Mouse (Mus musculus) erythroblast, adult 5-6 weeks (primary cell): Measurements from ENCODE around the gene Preb. TPM values are rescaled to one million over a fixed set of nuclear protein-coding genes. Genes with fewer than 3 reads are reported as not detected.

ENCODE experiments used
- ATAC-seq: replicated peaks from 2 replicates; pipeline ENCODE4 v1.8.0; 2016; ENCODE audit warnings: moderate number of reproducible peaks, mild to moderate bottlenecking, moderate TSS enrichment, inconsistent platforms; ENCODE audit not compliant: poor library complexity, low FRiP score, severe bottlenecking
- total RNA-seq, 2 experiments: library from RNA; stranded (forward) in 1 of 2; stranded (reverse) in 1 of 2; fragments of 150-400 nt in 1 of 2; fragments of 200-764, 138-1000 nt in 1 of 2; gene quantifications; 2 replicates each; pipeline versions ENCODE4 v1.2.3 to v1.2.4; 2015 to 2017; ENCODE audit warnings: low replicate concordance in 2 of 2

The Preb gene
- total RNA-seq, 2 experiments from 2014 or later, result 10.6 to 21.9 TPM

DNA sequence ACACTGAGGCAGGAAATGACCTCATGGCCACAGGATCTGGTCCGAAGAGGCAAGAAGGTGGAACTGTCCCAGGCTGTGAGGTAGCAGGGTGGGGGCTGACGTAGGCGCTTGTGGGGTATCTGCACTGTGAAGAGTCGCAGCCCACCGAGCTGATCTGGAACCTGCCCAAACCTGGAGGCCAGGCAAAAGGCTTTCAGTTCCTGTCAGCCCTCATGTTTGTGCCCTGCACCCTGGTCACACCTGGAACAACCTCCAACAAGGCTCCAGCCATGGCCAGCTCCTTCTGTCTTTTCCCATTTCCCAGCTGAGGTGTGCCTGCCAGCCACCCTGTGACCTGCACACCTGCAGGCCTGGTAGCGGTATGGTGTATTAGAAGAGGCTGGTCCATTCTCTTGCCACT is 2.3 kb downstream of the Preb start:
- no peak for ATAC-seq

DNA sequence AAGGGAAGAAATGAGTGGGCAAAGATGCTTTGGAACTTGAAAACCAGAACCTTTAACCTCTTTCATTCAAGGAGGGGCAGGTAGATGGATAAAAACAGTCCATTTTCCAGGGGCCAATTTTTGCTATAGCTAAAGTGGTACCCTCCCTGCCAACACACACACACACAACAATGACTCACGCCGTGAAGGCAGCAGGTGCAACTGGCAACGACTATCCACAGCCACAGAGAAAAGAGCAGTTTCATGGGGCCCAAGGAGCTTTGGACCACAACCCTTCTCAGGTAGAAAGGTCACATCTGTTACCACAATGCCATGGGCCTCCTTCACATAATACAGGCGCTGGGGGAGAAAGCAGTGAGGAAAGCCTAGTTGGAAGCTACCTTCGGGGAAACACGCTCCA is 4.4 kb downstream of the Preb start:
- ATAC-seq, result no peak

DNA sequence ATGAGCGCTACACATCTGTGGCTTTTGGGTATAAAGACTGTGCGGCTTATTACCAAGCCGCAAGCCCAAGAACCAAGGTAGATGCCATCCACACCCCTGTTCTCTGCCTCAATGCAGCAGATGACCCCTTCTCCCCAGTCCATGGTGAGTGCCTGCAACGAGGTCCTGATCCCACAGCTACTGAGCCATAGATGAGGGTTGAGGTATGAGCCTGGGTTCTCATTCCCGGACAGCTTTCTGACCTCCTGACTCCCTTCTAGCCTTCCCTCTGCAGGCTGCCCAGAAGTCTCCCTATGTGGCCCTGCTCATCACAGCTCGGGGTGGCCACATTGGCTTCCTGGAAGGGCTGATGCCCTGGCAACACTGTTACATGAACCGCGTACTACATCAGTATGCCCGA is 5.6 kb downstream of the Preb start:
- ATAC-seq, result no peak

DNA sequence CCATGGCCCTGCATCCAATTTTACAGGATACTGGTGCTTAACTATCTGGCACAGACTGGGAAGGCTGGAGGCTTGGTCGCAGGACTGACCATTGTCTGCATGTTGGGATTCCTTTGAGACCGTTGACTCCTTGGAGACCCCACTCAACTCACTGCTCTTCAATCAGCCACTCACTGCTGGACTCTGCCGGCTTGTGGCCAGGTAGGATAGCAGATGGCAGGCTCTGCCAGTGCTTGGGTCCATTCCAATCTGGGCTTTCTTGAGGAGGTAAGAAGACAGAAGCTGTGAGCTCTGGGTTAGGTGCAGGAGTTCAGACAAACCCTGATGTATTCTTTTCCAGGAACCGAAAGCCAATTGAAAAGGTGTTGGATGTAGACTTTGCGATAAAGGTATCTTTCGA is 6.1 kb downstream of the Preb start:
- no peak for ATAC-seq

DNA sequence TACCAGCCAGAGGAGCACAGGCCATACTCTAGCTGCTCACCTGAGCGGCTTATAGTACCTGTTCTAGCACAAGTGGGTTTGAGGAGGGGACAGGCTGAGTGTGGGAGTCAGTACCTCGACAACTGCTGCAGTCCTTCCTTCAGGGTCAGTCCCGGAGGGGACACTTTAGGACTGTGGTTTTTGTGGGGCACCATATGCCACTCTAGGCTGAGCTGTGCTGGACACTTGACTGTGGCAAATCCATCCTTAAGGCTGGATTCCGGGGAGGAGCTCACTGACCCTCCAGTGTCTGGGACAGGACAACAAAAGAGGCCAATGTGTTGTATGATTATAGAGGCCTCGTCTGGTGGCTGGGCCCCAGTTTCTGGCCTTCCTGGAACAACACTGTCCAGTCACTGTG is 7.6 kb downstream of the Preb start:
- no peak for ATAC-seq

DNA sequence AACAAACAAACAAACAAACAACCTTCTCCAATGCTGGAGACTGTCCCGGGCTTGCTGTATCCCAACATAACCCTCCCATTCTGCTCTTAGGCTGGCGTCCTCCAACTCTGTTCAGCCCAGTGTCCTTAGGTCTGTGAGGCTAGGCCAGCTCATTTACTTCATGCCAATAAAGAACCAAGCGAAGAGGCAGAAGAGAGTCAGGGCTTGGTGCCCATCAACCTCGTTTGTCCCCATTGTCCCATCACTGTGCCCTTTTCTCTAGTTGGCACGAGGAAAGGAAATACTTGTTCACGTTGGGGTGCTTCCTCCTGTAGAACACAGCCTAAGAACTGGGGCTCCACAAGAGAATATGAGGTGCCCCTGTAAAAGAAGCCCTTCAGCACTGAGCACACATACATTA is 8.5 kb downstream of the Preb start:
- no peak for ATAC-seq

DNA sequence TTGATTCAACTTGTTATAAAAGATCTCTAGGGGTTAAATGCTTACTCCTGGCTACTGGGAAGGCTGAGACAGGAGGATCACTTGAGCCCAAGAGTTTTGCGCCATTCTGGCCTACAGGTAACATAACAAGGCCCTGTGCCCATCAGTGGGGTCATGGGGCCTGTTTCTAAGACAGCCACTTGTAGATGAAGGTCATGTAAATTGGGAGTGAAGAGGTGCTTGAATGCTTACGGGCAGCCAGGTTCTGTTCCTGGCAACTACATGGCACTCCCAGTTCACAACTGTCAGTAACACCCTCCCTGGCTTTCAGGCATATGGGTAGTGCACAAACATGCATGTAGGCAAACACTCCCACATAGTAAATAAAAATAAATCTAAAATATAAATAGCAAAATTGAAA is 9.2 kb downstream of the Preb start:
- ATAC-seq, result no peak

DNA sequence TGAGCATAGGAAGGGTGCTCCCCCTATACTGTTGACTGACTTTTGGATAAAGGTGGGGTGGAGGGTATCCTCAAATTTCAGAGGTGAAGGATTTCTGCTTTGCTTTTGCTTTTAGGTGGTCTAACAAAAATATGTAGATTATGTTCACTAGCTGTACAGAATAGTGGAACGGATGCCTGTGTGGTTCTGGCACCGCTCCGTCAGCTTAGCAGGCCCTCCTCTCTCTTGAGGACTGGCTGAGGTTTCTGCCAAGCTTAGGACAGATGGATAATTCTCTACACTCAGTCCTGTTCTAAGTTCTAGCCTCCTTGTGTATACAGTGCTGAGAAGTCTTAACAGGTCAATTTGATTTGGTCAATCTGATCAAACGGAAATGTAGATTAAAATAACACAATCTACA is 9.7 kb downstream of the Preb start:
- no peak for ATAC-seq

DNA sequence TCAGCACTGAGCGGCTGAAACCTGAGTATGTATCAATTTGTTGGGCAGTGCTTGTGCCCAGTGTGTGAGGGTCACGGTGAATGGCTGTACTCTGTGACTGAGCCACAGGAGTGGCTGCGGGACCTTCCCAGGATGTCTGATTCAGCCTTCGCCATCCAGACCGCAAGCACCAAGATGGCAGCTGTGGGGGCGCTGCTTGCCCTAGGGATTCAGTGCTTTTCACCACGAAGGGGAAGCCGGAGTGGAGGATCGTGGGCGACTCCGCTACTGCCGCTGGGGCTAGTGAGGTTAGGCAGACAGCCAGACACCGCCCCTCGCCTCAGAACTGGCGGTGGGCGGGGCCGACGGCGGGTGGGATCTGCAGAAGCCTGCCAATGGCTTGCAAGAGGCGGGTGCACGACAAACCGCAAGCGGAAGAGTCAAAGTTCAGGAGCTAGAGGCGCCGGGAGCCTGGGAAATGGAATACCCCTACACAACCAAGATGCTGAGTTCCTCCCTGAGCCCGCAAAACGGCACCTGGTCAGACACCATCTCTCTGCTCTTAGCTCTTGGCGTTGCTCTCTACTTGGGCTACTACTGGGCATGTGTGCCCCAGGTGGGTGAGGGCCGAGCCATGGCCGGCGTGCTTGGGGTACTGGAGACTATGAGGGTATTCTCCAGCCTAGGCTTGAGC is 10.4 kb downstream of the Preb start:
- ATAC-seq, result peak; percentile 89

DNA sequence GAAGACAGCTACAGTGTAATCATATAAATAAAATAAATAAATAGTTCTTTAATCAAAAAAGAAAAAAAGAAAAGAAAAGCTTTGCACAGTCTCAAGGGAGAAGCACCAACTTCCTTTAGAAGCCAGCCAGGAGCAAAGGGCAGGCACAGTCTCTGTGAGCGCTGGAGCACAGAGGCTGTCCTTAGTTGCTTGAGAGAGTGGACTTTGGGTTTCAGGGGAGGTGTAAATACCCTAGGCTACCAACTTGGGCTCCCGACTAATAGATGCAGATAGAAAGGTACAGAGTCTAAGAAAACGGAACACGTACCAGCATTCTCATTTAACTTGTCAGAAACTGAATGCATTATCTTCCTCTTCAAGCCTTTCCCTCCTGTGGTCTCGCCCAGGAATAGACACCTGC is 11.5 kb downstream of the Preb start:
- ATAC-seq, result no peak

DNA sequence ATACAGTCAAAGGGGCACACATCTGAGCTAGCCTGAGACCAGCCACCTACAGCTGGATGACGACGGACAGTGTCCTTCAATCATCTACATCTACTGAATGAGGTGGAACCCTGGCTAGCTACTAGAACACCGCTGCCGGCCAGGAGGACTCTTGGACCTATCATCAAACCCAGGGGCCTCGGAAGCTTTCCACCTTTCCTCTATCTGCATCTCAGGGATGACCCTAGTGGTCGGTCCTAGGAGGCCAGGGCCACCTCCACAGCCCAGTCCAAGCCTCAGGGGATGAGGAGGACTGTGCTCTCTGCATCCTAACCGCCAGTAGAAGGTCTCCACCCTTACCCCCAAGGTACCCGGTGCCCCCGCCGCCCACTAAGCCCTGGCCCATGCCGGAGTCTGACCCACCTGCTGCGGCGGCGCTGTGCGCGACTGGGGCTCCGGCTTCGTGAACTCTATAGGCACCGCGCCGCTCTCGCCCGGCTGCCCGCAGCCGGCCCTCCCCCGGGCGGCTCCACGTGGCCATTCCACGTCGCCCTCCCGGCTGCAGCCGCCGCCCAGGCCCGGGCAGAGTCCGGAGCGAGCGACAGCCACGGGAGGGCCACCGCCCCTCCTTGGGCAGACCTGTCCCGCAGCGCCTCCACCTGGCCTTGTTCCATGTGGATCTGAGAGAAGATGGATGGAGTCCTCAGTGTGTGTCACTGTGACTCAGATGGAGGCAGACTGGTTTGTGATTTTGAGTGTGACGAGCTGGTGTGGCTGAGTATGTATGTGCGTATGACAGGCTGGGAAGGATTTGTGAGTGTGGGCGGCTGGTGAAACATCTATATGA is 15.0 kb downstream of the Preb start, which contains the start of gene Cgref1:
TSS of gene Cgref1 (minus strand) at position 636 of the 826 bp plus-strand sequence.
- no peak for ATAC-seq

DNA sequence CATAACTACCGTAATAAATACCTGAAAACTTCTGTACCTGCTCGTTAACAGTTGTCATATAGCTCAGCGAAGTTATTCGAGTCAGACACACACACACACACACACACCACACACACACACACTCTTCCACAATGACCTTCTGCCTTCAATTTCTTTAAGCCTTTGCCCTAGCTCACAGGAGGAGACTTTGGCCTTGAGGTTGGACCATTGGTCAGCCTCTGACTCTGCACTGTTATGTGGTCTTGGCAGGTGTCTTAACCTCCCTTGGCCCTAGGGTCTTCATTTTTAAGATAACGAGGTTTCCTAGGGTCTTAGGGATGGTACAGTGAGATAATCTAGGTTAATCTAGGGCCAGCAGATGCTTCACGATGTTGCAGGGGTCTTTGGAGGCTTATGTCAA is 15.8 kb downstream of the Preb start:
- ATAC-seq, result no peak

DNA sequence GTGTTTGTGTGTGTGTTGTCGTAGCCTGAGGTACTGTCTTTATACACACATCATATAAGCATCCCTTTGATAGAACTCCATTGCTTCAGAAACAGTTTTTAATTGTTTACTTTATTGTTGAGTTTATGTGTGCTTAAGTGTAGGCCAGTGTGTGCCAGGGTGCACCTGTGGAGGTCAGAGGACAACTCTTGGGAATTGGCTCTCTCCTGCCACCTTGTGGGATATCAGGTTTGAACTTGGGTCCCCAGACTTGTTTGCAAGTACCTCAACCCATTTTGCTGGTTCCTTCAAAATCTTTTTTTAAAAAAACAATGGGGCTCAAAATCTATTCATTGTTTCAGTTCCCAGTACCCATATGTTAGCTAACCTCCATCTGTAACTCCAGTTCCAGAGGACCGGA is 17.2 kb downstream of the Preb start:
- ATAC-seq, result no peak

DNA sequence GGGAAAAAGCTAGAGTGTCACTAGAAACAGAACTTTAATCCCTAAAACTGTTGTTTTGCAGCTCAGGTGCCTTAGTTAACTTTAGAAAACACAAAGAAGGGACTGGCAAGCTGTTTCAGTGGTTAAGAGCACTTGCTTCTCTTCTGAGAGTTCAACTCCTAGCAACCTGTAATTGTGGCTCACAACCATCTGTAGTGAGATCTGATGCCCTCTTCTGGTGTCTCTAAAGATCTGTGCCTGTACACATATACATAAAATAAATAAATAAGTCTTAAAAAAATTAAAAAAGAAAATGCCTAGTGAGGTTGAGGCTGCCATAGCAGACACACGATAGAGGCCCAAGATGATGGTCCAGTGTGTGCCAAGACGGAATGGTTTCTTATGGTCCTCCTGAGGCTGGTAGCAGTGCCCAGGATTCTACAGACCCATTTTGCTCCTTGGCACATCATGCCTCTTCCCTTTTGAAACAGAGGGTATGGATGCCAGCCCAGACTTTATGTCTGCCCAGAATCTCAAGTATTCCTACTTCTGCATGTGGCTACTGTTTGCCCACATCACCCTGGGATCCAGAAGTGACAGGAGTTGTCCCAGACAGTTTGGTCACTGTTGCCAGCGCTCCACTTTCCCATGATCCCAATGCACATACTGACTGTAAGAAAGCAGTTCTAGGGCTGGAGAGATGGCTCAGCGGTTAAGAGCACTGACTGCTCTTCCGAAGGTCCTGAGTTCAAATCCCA is 25.3 kb downstream of the Preb start:
- no peak for ATAC-seq

DNA sequence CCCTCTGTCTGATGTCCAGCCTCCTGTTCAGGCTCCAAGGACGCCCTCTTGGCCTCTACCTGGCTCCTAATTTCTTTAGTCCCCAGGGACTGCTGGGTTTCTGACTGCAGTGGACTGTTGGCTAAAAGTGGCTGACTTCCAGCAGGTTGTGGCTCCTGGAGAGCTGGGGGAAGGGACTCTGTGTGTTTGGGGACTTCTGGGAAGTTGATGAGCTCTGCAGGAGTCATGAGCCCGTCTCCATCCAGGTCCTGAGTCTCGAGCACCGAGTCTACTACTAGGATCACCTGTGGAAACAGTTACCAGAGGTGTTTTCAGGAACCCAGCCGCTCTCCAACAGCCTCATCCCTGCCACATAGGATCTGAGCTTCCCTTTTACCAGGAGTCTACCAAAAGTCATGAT is 26.5 kb downstream of the Preb start:
- ATAC-seq, result no peak

DNA sequence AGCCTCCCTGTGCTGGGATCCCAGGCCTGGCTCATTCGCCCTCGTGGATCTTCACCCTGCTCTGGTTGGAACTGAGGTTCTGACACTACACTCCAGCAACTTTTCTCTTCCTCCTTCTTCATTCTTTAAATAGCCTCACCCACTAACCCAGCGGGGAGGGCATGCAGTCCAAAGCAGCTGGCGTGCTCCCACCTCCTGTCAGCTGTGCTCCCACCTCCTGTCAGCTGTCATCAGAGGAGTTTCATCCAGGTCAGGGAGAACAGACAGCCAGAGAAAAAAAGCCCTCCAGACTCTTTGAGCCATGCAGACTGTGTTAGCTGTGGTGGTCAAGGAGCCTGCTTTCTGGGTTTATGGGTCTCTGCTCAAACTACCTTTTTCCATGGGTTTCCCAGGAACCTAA is 28.8 kb downstream of the Preb start:
- ATAC-seq, result no peak

DNA sequence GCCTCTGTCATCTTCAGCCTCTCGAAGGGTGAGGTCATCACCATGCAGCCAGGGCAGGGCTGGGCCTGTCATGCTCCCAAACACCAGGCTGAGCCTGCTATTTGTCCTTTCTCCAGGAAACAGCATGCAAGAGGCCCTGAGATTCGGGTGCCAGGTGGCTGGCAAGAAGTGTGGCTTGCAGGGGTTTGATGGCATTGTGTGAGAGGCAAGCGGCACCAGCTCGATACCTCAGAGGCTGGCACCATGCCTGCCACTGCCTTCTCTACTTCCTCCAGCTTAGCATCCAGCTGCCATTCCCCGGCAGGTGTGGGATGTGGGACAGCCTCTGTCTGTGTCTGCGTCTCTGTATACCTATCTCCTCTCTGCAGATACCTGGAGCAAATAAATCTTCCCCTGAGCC is 29.3 kb downstream of the Preb start:
- ATAC-seq, result no peak

DNA sequence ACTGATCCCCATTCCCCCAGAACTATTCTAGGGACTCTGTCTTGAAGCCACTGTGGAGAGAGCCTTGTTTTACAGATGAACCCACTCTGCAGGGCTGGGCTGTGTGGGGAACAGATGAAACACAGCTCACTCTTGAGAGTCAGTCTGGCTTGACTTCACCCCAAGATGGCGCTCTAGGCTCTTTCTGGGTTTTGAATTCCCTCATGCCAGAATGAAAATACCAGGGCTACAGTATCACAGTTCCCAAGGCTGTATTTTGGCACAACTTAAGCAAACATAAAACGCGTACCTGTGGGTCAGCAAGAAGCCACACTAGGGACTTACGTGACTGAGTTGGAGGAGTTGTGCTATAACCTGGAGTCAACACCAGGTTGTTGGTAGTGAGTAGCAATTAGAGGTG is 30.0 kb downstream of the Preb start:
- no peak for ATAC-seq

DNA sequence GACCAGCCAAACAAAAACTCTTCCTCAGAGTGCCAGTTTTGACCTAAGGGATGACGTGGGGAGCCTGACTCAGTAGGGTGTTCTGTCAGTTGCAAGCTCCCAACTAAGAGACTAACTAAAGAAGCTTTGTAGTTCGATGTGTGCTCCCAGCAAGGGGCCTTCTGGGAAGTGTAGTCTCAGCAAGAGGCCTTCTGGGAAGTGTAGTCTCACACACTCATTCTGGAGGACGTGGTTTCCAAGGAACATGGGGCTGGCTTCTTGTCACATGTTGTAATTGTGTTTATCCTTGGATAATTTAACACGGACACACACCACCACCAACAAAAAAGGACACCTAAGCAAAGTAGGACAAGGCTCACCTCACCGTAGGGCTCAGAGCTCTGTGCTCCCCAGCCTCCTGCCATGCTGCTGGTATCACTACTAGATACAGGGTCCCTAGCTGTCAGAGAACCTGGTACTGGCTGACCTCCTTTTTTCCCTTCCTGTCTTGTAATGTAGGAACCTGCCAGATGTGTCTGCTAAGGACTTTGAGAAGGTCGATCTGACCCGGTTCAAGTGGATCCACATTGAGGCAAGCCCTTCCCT is 32.1 kb downstream of the Preb start:
- ATAC-seq, result no peak

DNA sequence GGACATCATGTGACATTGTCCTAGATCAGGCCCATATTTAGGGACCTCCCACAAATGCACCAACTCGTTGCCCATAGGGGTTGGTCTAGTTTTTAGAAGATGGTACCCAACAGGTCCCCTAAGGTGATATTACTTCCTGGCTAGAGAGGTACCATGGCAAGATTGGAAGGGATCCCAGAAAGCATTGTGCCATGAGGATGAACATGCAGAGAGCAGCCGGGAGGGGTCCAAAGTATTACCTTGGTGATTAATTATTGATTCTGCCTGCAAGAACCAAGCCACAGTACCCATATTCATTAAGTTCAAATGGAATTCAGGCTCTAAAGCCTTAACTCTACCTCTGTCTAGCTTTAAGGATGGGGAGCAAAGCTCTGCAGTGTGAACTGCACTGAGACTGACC is 34.1 kb downstream of the Preb start:
- ATAC-seq, result no peak

DNA sequence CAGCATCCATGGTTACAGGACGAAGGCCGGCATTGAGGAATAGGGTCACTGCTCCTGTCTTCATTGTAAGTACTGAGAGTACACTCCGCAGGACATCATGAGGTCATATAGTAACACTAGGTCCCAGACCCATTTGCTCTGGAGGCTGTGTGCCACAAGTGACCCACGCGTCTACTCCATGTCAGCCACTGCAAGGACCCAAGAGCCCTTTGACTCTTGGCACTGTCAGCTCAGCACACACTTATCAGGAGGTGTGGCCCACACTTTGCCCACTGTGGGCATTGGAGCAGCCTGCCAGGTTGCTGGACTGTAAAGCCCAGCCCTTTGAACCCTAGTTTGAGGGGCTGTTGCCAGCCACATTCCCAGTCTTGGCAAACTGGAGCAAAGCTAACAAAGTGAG is 34.9 kb downstream of the Preb start:
- no peak for ATAC-seq
